Mouse (Mus musculus) ES-Bruce4 (cell line): ENCODE results near the gene Adal. TPM values are rescaled to one million over a fixed set of nuclear protein-coding genes. Genes with fewer than 3 reads are reported as not detected.

Experiments used
- H3K27ac ChIP-seq: 2 replicates; pipeline ENCODE4 v1.5.1; 2012; ENCODE audit warnings: low read length, inconsistent platforms; ENCODE audit not compliant: insufficient read depth
- H3K27me3 ChIP-seq: 2 replicates; pipeline ENCODE4 v1.6.1; 2012; ENCODE audit warnings: mild to moderate bottlenecking, low read length, inconsistent platforms; ENCODE audit not compliant: control insufficient read depth, poor library complexity, insufficient read depth, severe bottlenecking
- H3K36me3 ChIP-seq: 2 replicates; pipeline ENCODE4 v1.6.1; 2012; ENCODE audit warnings: inconsistent platforms, mild to moderate bottlenecking, low read length, moderate library complexity; ENCODE audit not compliant: control insufficient read depth, poor library complexity, insufficient read depth, severe bottlenecking
- H3K4me1 ChIP-seq: one replicate; pipeline ENCODE4 v1.8.1; 2011; ENCODE audit warnings: low read length; ENCODE audit not compliant: control insufficient read depth, insufficient read depth
- H3K4me3 ChIP-seq: 2 replicates; pipeline ENCODE4 v1.5.1; 2011; ENCODE audit warnings: low read depth, mild to moderate bottlenecking, low read length
- H3K9ac ChIP-seq: 2 replicates; pipeline ENCODE4 v1.6.1; 2012; ENCODE audit warnings: low read depth, mild to moderate bottlenecking, inconsistent platforms; ENCODE audit not compliant: poor library complexity, severe bottlenecking
- H3K9me3 ChIP-seq: replicated peaks from 2 replicates; pipeline ENCODE4 v1.6.1; 2012; ENCODE audit warnings: mild to moderate bottlenecking, low read length, inconsistent platforms; ENCODE audit not compliant: control insufficient read depth, poor library complexity, insufficient read depth, severe bottlenecking
- CTCF ChIP-seq: IDR thresholded peaks from one replicate; pipeline ENCODE4 v1.8.1; 2011; ENCODE audit warnings: low read depth, low read length
- EP300 ChIP-seq: IDR thresholded peaks from 2 replicates; pipeline ENCODE4 v1.6.1; 2011; ENCODE audit warnings: low read depth, low read length; ENCODE audit not compliant: insufficient read depth
- POLR2A ChIP-seq: IDR thresholded peaks from one replicate; pipeline ENCODE4 v1.8.1; 2011; ENCODE audit warnings: low read length; ENCODE audit not compliant: insufficient read depth
- polyA plus RNA-seq: library from polyadenylated mRNA; stranded (reverse); fragments of >200 nt; gene quantifications from 2 replicates; pipeline ENCODE4 v1.2.4, GENCODE M21; 2011; ENCODE audit warnings: low read depth; ENCODE audit not compliant: missing spikeins, insufficient read depth, insufficient read length

Adal gene
- polyA plus RNA-seq, 1 experiment: 11.1 TPM

- H3K4me3 ChIP-seq: peak within 1 kb of the TSS; percentile 95
- H3K9me3 ChIP-seq: no peaks in the 10 kb centered on the region
- H3K27ac ChIP-seq: peak within 1 kb of the TSS; percentile 13; the same call in 1 of the 2 replicates
- peaks cover 8% of the 10 kb centered on the region for H3K36me3 ChIP-seq
- peak within 1 kb of the TSS; percentile 98 for H3K9ac ChIP-seq
- TF ChIP-seq EP300 (no peak), POLR2A (no peak), CTCF (no peak)
- no peaks in the 10 kb centered on the region for H3K27me3 ChIP-seq
- no peaks in the 10 kb centered on the region for H3K4me1 ChIP-seq
Measured at GRCm38 (mm10) chr2:121170481-121170971, 30.3 kb downstream of the Adal start, which contains the start of gene Tubgcp4. Gene Tubgcp4 (plus strand): TSS chr2:121170654.

GRCm38 (mm10) chr2:121170980-121171742 lies 30.9 kb downstream of the Adal start, which contains the start of gene Zscan29:
Gene Zscan29 (minus strand): TSS chr2:121171125.
- H3K4me3 ChIP-seq: peak within 1 kb of the TSS; percentile 95
- H3K27ac ChIP-seq: peak within 1 kb of the TSS; percentile 13; the same call in 1 of the 2 replicates
- TF ChIP-seq EP300 (no peak), POLR2A (peak; percentile 26)
- H3K9ac ChIP-seq: peak within 1 kb of the TSS; percentile 98
- H3K9me3 ChIP-seq: no peaks in the 10 kb centered on the region
- no peaks in the 10 kb centered on the region for H3K4me1 ChIP-seq
- H3K36me3 ChIP-seq: peaks cover 8% of the 10 kb centered on the region
- H3K27me3 ChIP-seq: no peaks in the 10 kb centered on the region

GRCm38 (mm10) chr2:121178828-121179479 lies 38.7 kb downstream of the Adal start:
- H3K36me3 ChIP-seq: peaks cover 16% of the 10 kb centered on the region

GRCm38 (mm10) chr2:121183431-121183830 lies 43.2 kb downstream of the Adal start:
- H3K4me3 ChIP-seq: no peak overlapping the region
- no peak for TF ChIP-seq CTCF
- no peak for TF ChIP-seq POLR2A
- no peaks in the 10 kb centered on the region for H3K4me1 ChIP-seq
- no peaks in the 10 kb centered on the region for H3K9me3 ChIP-seq
- H3K9ac ChIP-seq: no peak overlapping the region
- H3K36me3 ChIP-seq: peaks cover 29% of the 10 kb centered on the region
- no peaks in the 10 kb centered on the region for H3K27me3 ChIP-seq
- no peak overlapping the region for H3K27ac ChIP-seq

More at GRCm38 (mm10) chr2:121178828-121179479, 38.7 kb downstream of the Adal start:
- Histone ChIP-seq H3K4me1 (no peaks in the 10 kb centered on the region), H3K9ac (no peak overlapping the region), H3K27me3 (no peaks in the 10 kb centered on the region), H3K27ac (no peak overlapping the region), H3K4me3 (no peak overlapping the region), H3K9me3 (no peaks in the 10 kb centered on the region)
- TF ChIP-seq EP300: no peak
- no peak for TF ChIP-seq POLR2A
- no peak for TF ChIP-seq CTCF

- no peak overlapping the region for H3K4me3 ChIP-seq
- H3K36me3 ChIP-seq: peaks cover 28% of the 10 kb centered on the region
- TF ChIP-seq CTCF (no peak), EP300 (no peak)
- H3K27ac ChIP-seq: no peak overlapping the region
- no peak overlapping the region for H3K9ac ChIP-seq
- H3K27me3 ChIP-seq: no peaks in the 10 kb centered on the region
- H3K4me1 ChIP-seq: no peaks in the 10 kb centered on the region
- H3K9me3 ChIP-seq: no peaks in the 10 kb centered on the region
Measured at GRCm38 (mm10) chr2:121184142-121184541, 43.9 kb downstream of the Adal start.

GRCm38 (mm10) chr2:121188530-121188929 lies 48.3 kb downstream of the Adal start:
- Histone ChIP-seq H3K4me3 (no peak overlapping the region), H3K27ac (no peak overlapping the region), H3K9ac (no peak overlapping the region), H3K27me3 (no peaks in the 10 kb centered on the region), H3K4me1 (no peaks in the 10 kb centered on the region), H3K9me3 (no peaks in the 10 kb centered on the region), H3K36me3 (peaks cover 52% of the 10 kb centered on the region)
- no peak for TF ChIP-seq EP300
- no peak for TF ChIP-seq CTCF
- TF ChIP-seq POLR2A: no peak
